Mouse (Mus musculus) liver, adult (tissue): ENCODE data around the gene Ccdc63.

Source experiments
- GATA4 ChIP-seq: IDR thresholded peaks from 2 replicates; pipeline ENCODE4 v1.6.1; 2014; ENCODE audit warnings: mild to moderate bottlenecking, low read length; ENCODE audit not compliant: insufficient replicate concordance

Ccdc63 gene

DNA sequence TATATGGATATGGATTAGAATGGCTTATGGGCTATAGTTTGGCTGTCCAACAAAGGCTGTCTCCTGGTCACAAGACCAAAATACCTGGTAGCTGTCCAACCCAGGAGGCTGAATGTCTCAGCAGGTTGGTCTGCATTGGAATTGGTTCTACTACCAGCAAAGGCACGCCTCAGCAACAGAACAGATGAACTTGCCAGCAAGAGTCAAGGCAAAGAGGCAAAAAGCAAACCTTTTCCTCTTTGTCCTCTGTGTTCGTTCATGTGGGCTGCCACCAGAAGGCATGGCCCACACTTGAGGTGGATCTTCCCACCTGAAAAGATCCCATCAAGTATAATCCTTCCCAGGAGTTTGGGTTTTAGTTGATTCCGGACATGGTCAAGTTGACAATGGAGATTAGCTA is at the start of gene Ccdc63:
TSS of gene Ccdc63 (minus strand) at position 101 of the 400 bp plus-strand sequence.
- TF ChIP-seq GATA4 = no peak

DNA sequence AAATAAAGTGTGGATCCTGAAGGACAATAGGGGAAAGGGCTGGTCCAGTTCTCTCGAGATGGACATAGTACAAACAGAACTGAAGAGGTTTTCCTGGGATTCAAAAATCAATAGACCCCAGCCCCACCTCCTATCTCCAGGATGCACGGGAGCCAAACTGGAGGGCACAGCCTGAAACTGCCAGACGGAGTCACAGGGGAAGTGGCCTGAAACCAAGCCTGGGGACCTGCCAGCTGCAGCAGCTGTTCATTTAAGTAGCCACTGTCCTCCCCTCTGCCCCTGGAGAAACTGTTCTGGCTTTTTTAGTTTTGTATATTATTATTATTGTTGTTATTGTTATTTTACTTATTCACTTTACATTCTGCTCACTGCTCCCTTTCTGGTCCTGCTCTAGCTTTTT is 48.5 kb upstream of the Ccdc63 start:
- TF ChIP-seq GATA4 = no peak

DNA sequence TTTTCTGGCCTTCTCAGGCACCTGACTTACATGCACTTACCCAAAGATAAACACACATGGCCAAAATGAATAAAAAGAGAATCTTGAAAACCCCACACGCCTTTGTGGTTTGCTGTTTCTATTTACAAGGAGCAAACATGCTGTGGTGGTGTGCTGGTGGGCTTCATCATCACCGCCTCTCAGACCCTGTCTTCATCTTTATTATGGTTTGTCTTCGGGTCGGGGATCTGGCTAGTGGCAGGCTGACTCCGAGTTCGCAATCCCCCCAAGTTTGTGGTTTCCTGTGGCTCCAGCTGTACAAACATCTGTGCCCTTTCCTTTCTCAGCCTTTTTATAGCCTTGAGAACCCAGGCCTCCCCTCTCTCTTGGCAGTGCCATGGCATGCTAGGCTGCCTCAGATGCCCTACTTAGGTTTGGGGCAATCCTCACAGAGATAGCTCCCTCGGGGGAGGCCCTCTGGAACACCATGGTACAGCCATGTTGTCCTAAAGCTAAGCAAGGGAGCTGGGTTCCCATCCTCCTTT is 43.7 kb upstream of the Ccdc63 start:
- no peak for TF ChIP-seq GATA4

DNA sequence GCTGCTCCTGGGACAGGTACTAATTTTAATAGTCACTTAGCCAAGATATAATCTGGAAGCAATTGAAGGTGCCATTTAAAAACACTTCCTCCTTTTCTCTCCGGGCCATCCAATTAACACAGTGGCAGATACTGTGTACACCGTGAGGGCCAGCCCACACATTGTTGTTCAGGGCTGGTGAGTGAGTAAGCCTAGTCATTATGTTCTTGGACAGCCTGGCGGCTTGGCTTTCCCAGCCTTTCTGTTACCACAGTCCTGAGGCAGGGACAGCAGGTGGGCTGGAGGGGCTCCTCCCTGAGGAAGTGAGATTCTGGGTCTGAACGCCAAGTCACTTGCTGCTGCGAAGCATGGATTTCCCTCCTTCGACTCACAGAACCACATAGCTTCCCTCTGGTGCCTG is 39.0 kb upstream of the Ccdc63 start:
- no peak for TF ChIP-seq GATA4

- no peak for TF ChIP-seq GATA4
Measured at GRCm38 (mm10) chr5:122176398-122176797, 35.8 kb upstream of the Ccdc63 start.

DNA sequence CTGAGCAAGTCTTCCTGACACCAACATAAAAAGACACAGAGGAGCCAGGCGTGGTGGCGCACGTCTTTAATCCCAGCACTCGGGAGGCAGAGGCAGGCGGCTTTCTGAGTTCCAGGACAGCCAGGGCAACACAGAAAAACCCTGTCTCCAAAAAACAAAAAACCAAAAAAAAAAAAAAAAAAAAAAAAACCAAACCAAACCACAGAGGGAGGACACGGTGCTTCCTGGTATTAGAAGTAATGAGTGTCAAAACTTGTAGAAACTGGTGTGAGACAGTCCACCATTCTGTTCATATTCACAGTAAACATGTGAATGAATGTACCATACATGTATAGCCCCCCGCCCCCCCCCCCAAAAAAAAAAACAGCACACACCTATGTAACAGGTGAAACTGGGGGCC is 35.3 kb upstream of the Ccdc63 start:
- no peak for TF ChIP-seq GATA4

DNA sequence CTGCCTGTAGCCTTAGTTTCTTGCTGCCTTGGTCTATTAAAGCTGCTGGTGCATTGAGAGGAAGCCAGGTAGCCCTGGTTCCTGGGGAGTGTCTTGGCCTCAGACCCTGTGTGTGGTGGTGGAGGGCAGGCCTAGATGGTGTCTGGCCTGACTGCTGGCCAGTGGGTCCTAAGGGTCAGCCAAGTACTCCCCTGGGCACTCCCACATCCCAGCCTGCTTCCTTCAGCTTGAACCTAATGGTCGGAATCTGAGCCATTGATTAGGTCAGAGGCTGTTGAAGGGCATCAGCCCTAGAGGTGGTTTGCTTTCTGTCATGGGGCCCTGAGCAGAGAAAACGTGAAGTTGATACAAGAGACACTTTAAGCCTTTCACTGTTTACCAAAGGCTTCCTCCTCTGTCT is 34.8 kb upstream of the Ccdc63 start:
- no peak for TF ChIP-seq GATA4

DNA sequence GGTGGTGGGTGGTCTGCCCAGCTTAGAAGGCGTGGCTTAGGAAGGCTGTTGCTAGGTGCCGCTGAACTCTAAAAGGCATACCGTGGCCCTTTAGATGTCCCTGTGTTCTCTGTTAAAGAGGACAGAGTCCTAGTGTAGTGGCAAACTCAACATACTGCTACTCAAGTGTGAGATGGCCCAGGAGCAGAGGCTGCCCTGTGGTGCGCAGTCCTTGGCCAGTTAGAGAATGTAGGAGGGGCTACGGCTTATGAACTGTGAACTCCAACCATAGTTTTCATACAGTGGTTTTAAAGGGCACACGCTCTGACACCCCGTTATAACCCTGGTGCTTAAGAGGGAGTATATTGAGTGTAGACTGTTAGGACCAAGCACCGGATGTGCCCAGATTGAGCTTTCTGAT is 30.4 kb upstream of the Ccdc63 start:
- TF ChIP-seq GATA4 = no peak

GRCm38 (mm10) chr5:122168344-122169069 is 27.9 kb upstream of the Ccdc63 start:
- no peak for TF ChIP-seq GATA4

DNA sequence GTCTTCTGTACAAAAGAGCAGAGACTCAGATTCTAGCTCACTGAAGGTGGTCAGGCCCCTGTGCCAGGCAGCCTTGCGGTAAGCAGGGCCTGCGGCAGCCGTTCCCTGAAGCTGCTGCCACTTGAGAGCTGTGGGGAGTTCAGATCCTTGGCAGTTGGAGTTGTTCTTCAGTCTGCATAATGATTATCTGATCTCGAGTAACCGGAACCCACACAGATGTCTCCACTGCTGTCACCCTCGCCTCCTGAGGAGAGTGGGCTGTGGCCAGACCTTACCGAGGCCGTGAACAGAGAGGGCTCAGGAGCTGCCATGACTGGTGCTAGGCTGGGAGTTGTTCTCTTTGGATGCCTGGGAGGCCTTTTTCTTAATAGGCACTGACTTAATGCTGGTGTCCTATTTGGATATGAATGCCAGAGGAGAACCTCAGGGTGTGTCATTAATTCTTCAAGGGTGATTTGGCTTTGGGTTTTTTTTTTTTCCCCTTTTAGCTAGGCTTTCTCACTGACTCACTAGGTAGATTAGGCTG is 26.1 kb upstream of the Ccdc63 start:
- no peak for TF ChIP-seq GATA4

- no peak for TF ChIP-seq GATA4
Measured at GRCm38 (mm10) chr5:122165233-122165915, 24.8 kb upstream of the Ccdc63 start.

GRCm38 (mm10) chr5:122164011-122164410 is 23.4 kb upstream of the Ccdc63 start:
- TF ChIP-seq GATA4 = no peak

DNA sequence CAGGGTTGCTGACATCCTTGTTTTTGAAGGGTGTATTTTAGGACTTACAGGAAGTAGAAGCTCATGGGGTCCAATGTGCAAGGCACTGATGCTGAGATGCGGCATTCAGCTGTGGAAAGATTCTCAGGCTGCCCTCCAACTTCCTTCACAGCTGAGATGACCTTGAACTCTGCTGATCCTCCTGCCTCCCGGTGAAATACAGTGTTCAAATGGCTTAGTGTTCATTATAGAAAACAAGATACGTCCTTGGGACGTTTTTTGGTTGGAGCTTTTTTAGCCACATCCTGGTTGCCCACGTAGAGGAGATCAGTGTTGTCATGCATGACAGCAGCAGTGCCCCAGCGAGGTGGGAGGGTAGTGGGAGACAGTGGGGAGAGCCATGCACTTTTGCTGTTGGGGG is 22.6 kb upstream of the Ccdc63 start:
- no peak for TF ChIP-seq GATA4

- no peak for TF ChIP-seq GATA4
Measured at GRCm38 (mm10) chr5:122158557-122159515, 18.2 kb upstream of the Ccdc63 start.

DNA sequence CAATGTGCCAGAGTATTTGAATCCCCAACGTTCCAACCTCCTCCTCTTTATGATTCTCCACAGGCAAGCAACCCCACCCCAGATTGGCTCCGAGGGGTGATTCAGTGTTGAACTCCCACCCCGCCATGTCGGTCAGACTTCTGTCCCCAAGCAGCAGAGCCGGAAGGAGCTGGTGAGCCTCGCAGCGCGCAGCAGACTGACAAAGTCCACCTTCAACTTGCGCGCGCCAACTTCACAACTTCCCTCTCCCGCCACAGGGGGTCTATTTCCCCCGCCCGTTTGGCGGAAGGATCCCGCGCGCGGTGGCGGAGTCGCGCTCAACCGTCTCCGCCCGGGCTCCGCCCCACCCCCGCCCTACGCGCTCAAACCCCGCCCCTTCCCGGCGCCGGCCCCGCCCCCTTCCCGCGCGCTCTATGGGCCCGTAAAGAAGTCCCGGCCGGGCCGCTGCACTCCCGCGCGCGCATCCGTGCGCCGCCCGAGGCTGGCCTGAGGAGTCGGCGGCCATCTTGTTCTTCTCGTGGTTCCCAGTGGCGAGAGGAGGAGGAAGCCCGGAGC is 17.3 kb upstream of the Ccdc63 start, which contains the start of gene Ppp1cc:
TSS of gene Ppp1cc (plus strand) at position 452 of the 555 bp plus-strand sequence.
- no peak for TF ChIP-seq GATA4
